In the genomic region with DNA sequence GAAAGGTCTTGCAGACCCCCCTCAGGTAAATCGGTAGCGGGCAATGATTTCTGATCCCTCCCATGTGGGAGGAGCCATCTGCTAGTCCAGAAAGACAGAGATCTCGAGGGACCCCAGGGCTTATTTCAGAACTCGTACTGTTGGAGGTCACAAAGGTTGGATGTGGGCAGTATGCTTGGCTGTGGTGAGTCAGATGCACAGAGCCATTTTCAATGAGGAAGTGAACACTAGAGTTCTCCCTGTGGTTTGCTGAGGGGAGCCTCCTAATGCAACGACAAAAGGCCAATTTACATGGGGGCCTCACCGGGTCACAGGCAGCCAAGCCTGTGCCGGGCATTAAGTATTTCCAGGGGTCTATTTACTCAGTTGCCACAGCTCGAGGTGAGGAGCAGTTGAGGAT, we compare ENCODE assay signal across 28 mouse cellular contexts. TPM values are rescaled to one million over a fixed set of nuclear protein-coding genes. Genes with fewer than 3 reads are reported as not detected.
DNase-seq lines count a peak whose midpoint lies in the region; ATAC-seq and TF ChIP-seq lines count a peak whose summit lies in the region.
"Had no signal": no experiment of that assay in that cellular context is flagged by ENCODE, and none has a peak within 500 bp of the region (broad histone marks: within the 10 kb centered on the region; RNA-seq: fewer than 3 reads in every experiment).

No protein-coding gene starts in this region.

- dilution Hi-C loops in CH12.LX (cut with MboI; ENCODE audit: extremely low pct_ligation_motif_present, extremely low pct_unique_long_range_greater_than_20kb, low sequenced_read_pairs), result no loop called here

- peaks cover 52% of the 10 kb centered on the region for H3K4me1 ChIP-seq in spleen, adult 2 months (ENCODE audit: control insufficient read depth, insufficient read depth, insufficient read length)
- H3K4me1 ChIP-seq in CH12.LX (ENCODE audit: control insufficient read depth in 1 of 2, insufficient read depth in 2 of 2), result peaks cover 53 to 93% of the 10 kb centered on the region in 2 experiments
- peaks cover 39% of the 10 kb centered on the region for H3K4me1 ChIP-seq in midbrain, embryonic 15.5 days
- peaks cover 5% of the 10 kb centered on the region for H3K4me1 ChIP-seq in intestine, embryonic 16.5 days (ENCODE audit: control insufficient read depth, insufficient read depth, low read length)
- H3K4me1 ChIP-seq: stomach, embryonic 15.5 days had no signal

- H3K9me3 ChIP-seq in CH12.LX (replicated peaks; ENCODE audit: low read length), result no peaks in the 10 kb centered on the region
- H3K9me3 ChIP-seq in midbrain, embryonic 15.5 days, result no peaks in the 10 kb centered on the region
- H3K9me3 ChIP-seq in intestine, embryonic 16.5 days (ENCODE audit: control insufficient read depth, low read length), result no peaks in the 10 kb centered on the region
- H3K9me3 ChIP-seq: embryonic facial prominence, embryonic 15.5 days; heart, embryonic 12.5 days; hindbrain, embryonic 12.5 days; limb, embryonic 12.5 days; megakaryocyte, embryonic 14.5 days; neural tube, embryonic 13.5 days; stomach, embryonic 15.5 days had no signal

- no peak for DNase-seq in spleen, adult 2 months (ENCODE audit: low read depth in 1 of 2, low spot score in 2 of 2)
- DNase-seq in spleen, adult 12 weeks (ENCODE audit: low spot score), result no peak
- peak; percentile 93 for DNase-seq in CH12.LX (ENCODE audit: extremely low read depth)
- DNase-seq in cerebellum, adult 18-20 months, result no peak
- DNase-seq: adrenal gland, postnatal 14 days; cerebellum, adult 9-10 months; gastrocnemius, adult 2 months; heart, adult 11 months; heart, postnatal 10 days; kidney, adult 8-10 months; kidney, postnatal 14 days; lung, adult 2 months; lung, postnatal 14 days; midbrain, embryonic 14.5 days; thymus, adult 18-20 months had no signal

- H3K36me3 ChIP-seq in spleen, adult 2 months (ENCODE audit: control insufficient read depth, insufficient read depth, low read length), result no peaks in the 10 kb centered on the region
- peaks cover 6 to 62% of the 10 kb centered on the region in 2 experiments for H3K36me3 ChIP-seq in CH12.LX (replicated peaks in 1 of 2; ENCODE audit: control insufficient read depth in 1 of 2, insufficient read depth in 1 of 2, low read length in 1 of 2)
- no peaks in the 10 kb centered on the region for H3K36me3 ChIP-seq in midbrain, embryonic 15.5 days (replicated peaks)
- no peaks in the 10 kb centered on the region for H3K36me3 ChIP-seq in intestine, embryonic 16.5 days (ENCODE audit: control insufficient read depth, insufficient read depth, low read length)
- H3K36me3 ChIP-seq: embryonic facial prominence, embryonic 15.5 days; heart, embryonic 12.5 days; hindbrain, embryonic 12.5 days; limb, embryonic 12.5 days; neural tube, embryonic 13.5 days; stomach, embryonic 15.5 days had no signal

- peak overlapping the region; percentile 37; the same call in 1 of the 2 replicates for H3K27ac ChIP-seq in spleen, adult 2 months (ENCODE audit: insufficient read depth, low read length)
- peak overlapping the region; percentile 96 for H3K27ac ChIP-seq in CH12.LX (ENCODE audit: insufficient read depth, low read depth)
- H3K27ac ChIP-seq in midbrain, embryonic 15.5 days, result no peak overlapping the region
- no peak overlapping the region for H3K27ac ChIP-seq in intestine, embryonic 16.5 days (ENCODE audit: low read length)
- H3K27ac ChIP-seq: embryonic facial prominence, embryonic 15.5 days; gastrocnemius, adult 2 months; hindbrain, embryonic 12.5 days; limb, embryonic 12.5 days; neural tube, embryonic 13.5 days; stomach, embryonic 15.5 days had no signal

- TF ChIP-seq CTCF in spleen, adult 2 months (IDR thresholded peaks at IDR 0.05; ENCODE audit: extremely low read depth, insufficient read depth, insufficient read length, insufficient replicate concordance), result no peak
- no peak for TF ChIP-seq CTCF in CH12.LX (conservative IDR thresholded peaks at IDR 0.05 in 1 of 2, IDR thresholded peaks at IDR 0.05 in 1 of 2; ENCODE audit: low read depth in 2 of 2, low read length in 2 of 2)

- peak; percentile 30 for ATAC-seq in inflammation-experienced regulatory T-cells, adult 6 months
- ATAC-seq in midbrain, embryonic 15.5 days (replicated peaks), result no peak
- no peak for ATAC-seq in intestine, embryonic 16.5 days
- ATAC-seq: forebrain, embryonic 14.5 days had no signal

- peaks cover 91% of the 10 kb centered on the region for H3K79me2 ChIP-seq in CH12.LX (replicated peaks; ENCODE audit: control insufficient read depth, extremely low read depth, insufficient read depth, poor library complexity, severe bottlenecking)

- H3K4me2 ChIP-seq in CH12.LX (ENCODE audit: insufficient read depth, low read depth, poor library complexity, severe bottlenecking), result peak overlapping the region; percentile 96
- H3K4me2 ChIP-seq in midbrain, embryonic 15.5 days, result no peak overlapping the region
- H3K4me2 ChIP-seq in intestine, embryonic 16.5 days (ENCODE audit: low read depth, low read length), result no peak overlapping the region
- H3K4me2 ChIP-seq: embryonic facial prominence, embryonic 15.5 days; heart, embryonic 12.5 days; hindbrain, embryonic 12.5 days; limb, embryonic 12.5 days; liver, embryonic 11.5 days; neural tube, embryonic 13.5 days; stomach, embryonic 15.5 days had no signal

- H3K4me3 ChIP-seq in spleen, adult 2 months (ENCODE audit: extremely low read depth, insufficient read depth, insufficient read length), result no peak overlapping the region
- H3K4me3 ChIP-seq in CH12.LX (replicated peaks in 1 of 3; ENCODE audit: low read depth in 2 of 3, low read length in 2 of 3, poor library complexity in 1 of 3), result peak overlapping the region; percentile 31 to 39 (median 33)
- H3K4me3 ChIP-seq in midbrain, embryonic 15.5 days, result no peak overlapping the region
- H3K4me3 ChIP-seq in intestine, embryonic 16.5 days (ENCODE audit: low read length), result no peak overlapping the region
- H3K4me3 ChIP-seq: embryonic facial prominence, embryonic 15.5 days; gastrocnemius, adult 2 months; heart, embryonic 12.5 days; hindbrain, embryonic 12.5 days; limb, embryonic 12.5 days; megakaryocyte, embryonic 14.5 days; myocyte; neural tube, embryonic 13.5 days; stomach, embryonic 15.5 days had no signal

- no peak for TF ChIP-seq POLR2A in spleen, adult 2 months (IDR thresholded peaks at IDR 0.05; ENCODE audit: low read depth, low read length)
- peak; percentile 69 for TF ChIP-seq POLR2A in CH12.LX (IDR thresholded peaks at IDR 0.05; ENCODE audit: low read depth, low read length)

- in situ Hi-C loops in CH12.LX (cut with MboI; ENCODE audit: low pct_ligation_motif_present, low pct_unique_long_range_greater_than_20kb, low sequenced_read_pairs), result no loop called here

- TF ChIP-seq EP300 in CH12.LX (IDR thresholded peaks at IDR 0.05; ENCODE audit: low read length), result peak; percentile 97

- H3K9ac ChIP-seq in CH12.LX (ENCODE audit: insufficient read depth, low read depth), result peak overlapping the region; percentile 57
- no peak overlapping the region for H3K9ac ChIP-seq in midbrain, embryonic 15.5 days
- no peak overlapping the region for H3K9ac ChIP-seq in intestine, embryonic 16.5 days (ENCODE audit: low read depth, low read length)
- H3K9ac ChIP-seq: embryonic facial prominence, embryonic 15.5 days; heart, embryonic 12.5 days; hindbrain, embryonic 12.5 days; limb, embryonic 12.5 days; neural tube, embryonic 13.5 days; stomach, embryonic 15.5 days had no signal

- peak; percentile 13 for TF ChIP-seq RAD21 in CH12.LX (IDR thresholded peaks at IDR 0.05; ENCODE audit: low read depth, low read length)

- no peaks in the 10 kb centered on the region for H3K27me3 ChIP-seq in spleen, adult 2 months (ENCODE audit: control insufficient read depth, insufficient read depth, low read length)
- no peaks in the 10 kb centered on the region for H3K27me3 ChIP-seq in CH12.LX (replicated peaks)
- H3K27me3 ChIP-seq in midbrain, embryonic 15.5 days (replicated peaks), result no peaks in the 10 kb centered on the region
- no peaks in the 10 kb centered on the region for H3K27me3 ChIP-seq in intestine, embryonic 16.5 days (replicated peaks; ENCODE audit: control insufficient read depth, insufficient read depth, low read length)
- H3K27me3 ChIP-seq: embryonic facial prominence, embryonic 15.5 days; heart, embryonic 12.5 days; hindbrain, embryonic 12.5 days; limb, embryonic 12.5 days; stomach, embryonic 15.5 days had no signal

- WGBS in spleen, adult 2 months, result 15% methylated on average over 8 of the region's 8 CpGs
- WGBS in midbrain, embryonic 15.5 days, result 63% methylated on average over 8 of the region's 8 CpGs
- 64% methylated on average over 8 of the region's 8 CpGs for WGBS in intestine, embryonic 16.5 days

TF ChIP-seq in CH12.LX, 34 proteins besides CTCF, POLR2A, EP300 and RAD21 (continues in another document):
- TF ChIP-seq E2F4 (IDR thresholded peaks at IDR 0.05; ENCODE audit: insufficient replicate concordance, low read depth, low read length), result 0 out of 2 replicates have a peak, but pooled peaks have one; percentile 36
- TF ChIP-seq JUN (IDR thresholded peaks at IDR 0.05; ENCODE audit: insufficient read depth, low read depth, low read length), result peak; percentile 69
- peak; percentile 96 for TF ChIP-seq TCF12 (IDR thresholded peaks at IDR 0.05; ENCODE audit: low read depth, low read length)
- peak; percentile 64 for TF ChIP-seq JUND (conservative IDR thresholded peaks at IDR 0.05; ENCODE audit: low read depth, low read length)
- TF ChIP-seq ETS1 (conservative IDR thresholded peaks at IDR 0.05; ENCODE audit: low read depth, low read length), result peak; percentile 97
- TF ChIP-seq BHLHE40 (IDR thresholded peaks at IDR 0.05; ENCODE audit: low read depth, low read length), result peak; percentile 89
- no peak for TF ChIP-seq USF1 (IDR thresholded peaks at IDR 0.05; ENCODE audit: low read depth, low read length)
- peak; percentile 85 for TF ChIP-seq MAX (IDR thresholded peaks at IDR 0.05; ENCODE audit: low read length)

RNA-seq across cellular contexts. Expression of a gene that starts 12.7 kb away (rescaled TPM):
- 17.6 and 18.6 TPM in 2 replicates for polyA plus RNA-seq in spleen, adult 2 months (2012; rRNA removed)
- total RNA-seq in CH12.LX (2012; rRNA removed) (49.3 and 52.0 TPM in 2 replicates), CH12.LX (2014; rRNA removed) (28.9 and 37.7 TPM in 2 replicates)
- polyA plus RNA-seq in CH12.LX (2012; ENCODE audit: insufficient read length, low read depth), result 49.4 and 55.7 TPM in 2 replicates
- 100 to 1,000 TPM; 106 to 120 (median 115) TPM for polyA plus RNA-seq in inflammation-experienced regulatory T-cells, adult 6 months (2017; shearing (Covaris generic))
- polyA plus RNA-seq in midbrain, embryonic 15.5 days (2015; fragmentation: Nextera tagmentation; extraction: Ambion mirVana), result 21.0 and 23.4 TPM in 2 replicates
- 3.5 and 4.0 TPM in 2 replicates for polyA plus RNA-seq in intestine, embryonic 16.5 days (2015; fragmentation: Nextera tagmentation; extraction: Ambion mirVana)

RNA-seq across cellular contexts. Expression of a gene that starts 53.3 kb away (rescaled TPM):
- polyA plus RNA-seq in spleen, adult 2 months (2012; rRNA removed), result 9.4 and 11.6 TPM in 2 replicates
- total RNA-seq in CH12.LX (2012; rRNA removed), result 20.3 and 24.0 TPM in 2 replicates
- 13.9 and 14.4 TPM in 2 replicates for total RNA-seq in CH12.LX (2014; rRNA removed)
- 14.6 and 19.8 TPM in 2 replicates for polyA plus RNA-seq in CH12.LX (2012; ENCODE audit: insufficient read length, low read depth)
- polyA plus RNA-seq in inflammation-experienced regulatory T-cells, adult 6 months (2017; shearing (Covaris generic)), result 1 to 10 TPM; 2.5 to 5.2 (median 2.8) TPM
- 11.7 and 12.8 TPM in 2 replicates for polyA plus RNA-seq in midbrain, embryonic 15.5 days (2015; fragmentation: Nextera tagmentation; extraction: Ambion mirVana)
- 1.0 and 3.8 TPM in 2 replicates for polyA plus RNA-seq in intestine, embryonic 16.5 days (2015; fragmentation: Nextera tagmentation; extraction: Ambion mirVana)

Comparison
In these comparisons a context has a peak if more than half of its experiments do, and no peak if none do; other contexts are left out.
1. H3K27ac ChIP-seq: peak in spleen, adult 2 months (single experiment) and CH12.LX (single experiment); none in midbrain, embryonic 15.5 days (single experiment) and intestine, embryonic 16.5 days (single experiment).
2. H3K4me3 ChIP-seq: peak in CH12.LX (3 of 3); none in spleen, adult 2 months (single experiment), midbrain, embryonic 15.5 days (single experiment) and intestine, embryonic 16.5 days (single experiment).